Comparison of ENCODE assay signal across 9 mouse cellular contexts in genomic region chr8:71561401-71561800, GRCm38 (mm10). TPM values are rescaled to one million over a fixed set of nuclear protein-coding genes. Genes with fewer than 3 reads are reported as not detected.
DNase-seq lines count a peak whose midpoint lies in the region; ATAC-seq and TF ChIP-seq lines count a peak whose summit lies in the region.
"Had no signal": no experiment of that assay in that cellular context is flagged by ENCODE, and none has a peak within 500 bp of the region (broad histone marks: within the 10 kb centered on the region; RNA-seq: fewer than 3 reads in every experiment).

No protein-coding gene starts in this region.

- H3K4me2 ChIP-seq in embryonic facial prominence, embryonic 14.5 days (ENCODE audit: low read depth, low read length) = no peak overlapping the region
- no peak overlapping the region for H3K4me2 ChIP-seq in lung, embryonic 16.5 days (ENCODE audit: low read depth, low read length)
- H3K4me2 ChIP-seq: liver, embryonic 15.5 days had no signal

- no peak overlapping the region for H3K27ac ChIP-seq in embryonic facial prominence, embryonic 14.5 days (replicated peaks; ENCODE audit: low read depth, low read length)
- no peak overlapping the region for H3K27ac ChIP-seq in lung, embryonic 16.5 days (ENCODE audit: low read length)
- H3K27ac ChIP-seq in spleen, adult 2 months (ENCODE audit: insufficient read depth, low read length) = no peak overlapping the region
- H3K27ac ChIP-seq: liver, embryonic 15.5 days had no signal

- intact Hi-C loops in gastrocnemius, postnatal 14 days (cut with DNase I; ENCODE audit: low total_unique reads) = no loop called here

- DNase-seq in gastrocnemius, adult 18-20 months (ENCODE audit: low spot score) = peak; percentile 59
- DNase-seq in gastrocnemius, postnatal 14 days = no peak
- DNase-seq in 3134 (ENCODE audit: extremely low read depth, insufficient read length, low spot score) (peak; percentile 70), WW6 (ENCODE audit: low read depth, low spot score) (peak; percentile 84)
- DNase-seq in embryonic facial prominence, embryonic 14.5 days (ENCODE audit: low spot score) = peak; percentile 72
- DNase-seq in spleen, adult 2 months (ENCODE audit: low read depth in 1 of 2, low spot score in 2 of 2) = peak; percentile 58 to 72

- H3K4me3 ChIP-seq in embryonic facial prominence, embryonic 14.5 days (ENCODE audit: low read depth, low read length) = no peak overlapping the region
- no peak overlapping the region for H3K4me3 ChIP-seq in lung, embryonic 16.5 days (ENCODE audit: low read length)
- no peak overlapping the region for H3K4me3 ChIP-seq in spleen, adult 2 months (ENCODE audit: extremely low read depth, insufficient read depth, insufficient read length)
- H3K4me3 ChIP-seq: liver, embryonic 15.5 days had no signal

- ATAC-seq in embryonic facial prominence, embryonic 14.5 days (ENCODE audit: low read depth) = peak; percentile 41; the same call in 1 of the 2 replicates
- ATAC-seq in inflammation-experienced regulatory T-cells, adult 6 months = peak; percentile 58
- ATAC-seq in lung, embryonic 16.5 days (ENCODE audit: low read depth) = peak; percentile 48

- no peaks in the 10 kb centered on the region for H3K36me3 ChIP-seq in embryonic facial prominence, embryonic 14.5 days (ENCODE audit: control insufficient read depth, insufficient read depth, low read length)
- no peaks in the 10 kb centered on the region for H3K36me3 ChIP-seq in lung, embryonic 16.5 days (ENCODE audit: control insufficient read depth, insufficient read depth, low read length)
- H3K36me3 ChIP-seq in spleen, adult 2 months (ENCODE audit: control insufficient read depth, insufficient read depth, low read length) = no peaks in the 10 kb centered on the region
- H3K36me3 ChIP-seq: liver, embryonic 15.5 days had no signal

- peak; percentile 94; the same call in 1 of the 2 replicates for TF ChIP-seq CTCF in spleen, adult 2 months (IDR thresholded peaks at IDR 0.05; ENCODE audit: extremely low read depth, insufficient read depth, insufficient read length, insufficient replicate concordance)

- no peaks in the 10 kb centered on the region for H3K4me1 ChIP-seq in embryonic facial prominence, embryonic 14.5 days (ENCODE audit: control insufficient read depth, insufficient read depth, low read length)
- H3K4me1 ChIP-seq in lung, embryonic 16.5 days (replicated peaks; ENCODE audit: control insufficient read depth, insufficient read depth, low read length) = peaks cover 7% of the 10 kb centered on the region
- peaks cover 11% of the 10 kb centered on the region for H3K4me1 ChIP-seq in spleen, adult 2 months (ENCODE audit: control insufficient read depth, insufficient read depth, insufficient read length)

- peaks cover 71% of the 10 kb centered on the region for H3K27me3 ChIP-seq in embryonic facial prominence, embryonic 14.5 days (replicated peaks; ENCODE audit: control insufficient read depth, insufficient read depth, low read length)
- peaks cover 47% of the 10 kb centered on the region for H3K27me3 ChIP-seq in lung, embryonic 16.5 days (ENCODE audit: control insufficient read depth, insufficient read depth, low read depth, low read length)
- H3K27me3 ChIP-seq in spleen, adult 2 months (ENCODE audit: control insufficient read depth, insufficient read depth, low read length) = no peaks in the 10 kb centered on the region

- TF ChIP-seq POLR2A in spleen, adult 2 months (IDR thresholded peaks at IDR 0.05; ENCODE audit: low read depth, low read length) = no peak

- H3K9me3 ChIP-seq in embryonic facial prominence, embryonic 14.5 days (ENCODE audit: control insufficient read depth, low read length) = no peaks in the 10 kb centered on the region
- H3K9me3 ChIP-seq in lung, embryonic 16.5 days (ENCODE audit: control insufficient read depth, low read length) = 0 out of 2 replicates have a peak, but pooled peaks cover 2% of the 10 kb centered on the region
- H3K9me3 ChIP-seq: liver, embryonic 15.5 days had no signal

- no peak overlapping the region for H3K9ac ChIP-seq in embryonic facial prominence, embryonic 14.5 days (ENCODE audit: low read depth, low read length)
- no peak overlapping the region for H3K9ac ChIP-seq in lung, embryonic 16.5 days (ENCODE audit: low read length)
- H3K9ac ChIP-seq: liver, embryonic 15.5 days had no signal

- WGBS in embryonic facial prominence, embryonic 14.5 days = 3% methylated on average over 15 of the region's 15 CpGs
- 3% methylated on average over 15 of the region's 15 CpGs for WGBS in lung, embryonic 16.5 days
- WGBS in spleen, adult 2 months = 5% methylated on average over 15 of the region's 15 CpGs

RNA-seq across cellular contexts. Expression of gene Tmem221, which starts 2.7 kb away (rescaled TPM):
- not detected for total RNA-seq in gastrocnemius, adult 18-20 months (2021)
- total RNA-seq in gastrocnemius, postnatal 14 days (2021) = under 1 TPM in 1 of 2 experiments, not detected in 1; 0.21 TPM
- 1.1 and 1.4 TPM in 2 replicates for polyA plus RNA-seq in embryonic facial prominence, embryonic 14.5 days (2014; fragmentation: Nextera tagmentation; extraction: Ambion mirVana)
- 1 to 10 TPM in 1 of 3 experiments, under 1 TPM in 1, not detected in 1; 0.97 to 2.1 TPM for polyA plus RNA-seq in inflammation-experienced regulatory T-cells, adult 6 months (2017; shearing (Covaris generic))
- 4.4 and 4.5 TPM in 2 replicates for polyA plus RNA-seq in lung, embryonic 16.5 days (2015; fragmentation: Nextera tagmentation; extraction: Ambion mirVana)
- 8.5 and 8.9 TPM in 2 replicates for polyA plus RNA-seq in spleen, adult 2 months (2012; rRNA removed)

RNA-seq across cellular contexts. Expression of gene Nxnl1, which starts 5.0 kb away (rescaled TPM):
- not detected for total RNA-seq in gastrocnemius, adult 18-20 months (2021)
- total RNA-seq in gastrocnemius, postnatal 14 days (2021) = under 1 TPM in 1 of 2 experiments, not detected in 1; 0.18 TPM
- polyA plus RNA-seq in embryonic facial prominence, embryonic 14.5 days (2014; fragmentation: Nextera tagmentation; extraction: Ambion mirVana) = 0.07 TPM in 1 of 2 replicates, not detected in the other
- polyA plus RNA-seq in inflammation-experienced regulatory T-cells, adult 6 months (2017; shearing (Covaris generic)) = under 1 TPM in 1 of 3 experiments, not detected in 2; 0.13 TPM
- 0.10 TPM in 1 of 2 replicates, not detected in the other for polyA plus RNA-seq in lung, embryonic 16.5 days (2015; fragmentation: Nextera tagmentation; extraction: Ambion mirVana)
- not detected in 2 replicates for polyA plus RNA-seq in spleen, adult 2 months (2012; rRNA removed)
- polyA plus RNA-seq: liver, embryonic 15.5 days had no signal

RNA-seq across cellular contexts. Expression of gene Slc27a1, which starts 7.3 kb away (rescaled TPM):
- 10 to 100 TPM; 78.7 to 93.8 TPM for total RNA-seq in gastrocnemius, adult 18-20 months (2021)
- 10 to 100 TPM; 29.9 to 50.8 TPM for total RNA-seq in gastrocnemius, postnatal 14 days (2021)
- polyA plus RNA-seq in embryonic facial prominence, embryonic 14.5 days (2014; fragmentation: Nextera tagmentation; extraction: Ambion mirVana) = 15.5 and 20.4 TPM in 2 replicates
- polyA plus RNA-seq in inflammation-experienced regulatory T-cells, adult 6 months (2017; shearing (Covaris generic)) = 1 to 10 TPM; 4.5 to 8.6 (median 5.8) TPM
- 38.4 and 39.5 TPM in 2 replicates for polyA plus RNA-seq in lung, embryonic 16.5 days (2015; fragmentation: Nextera tagmentation; extraction: Ambion mirVana)
- polyA plus RNA-seq in spleen, adult 2 months (2012; rRNA removed) = 38.2 and 47.0 TPM in 2 replicates

RNA-seq across cellular contexts. Expression of gene Mvb12a, which starts 18.7 kb away (rescaled TPM):
- 10 to 100 TPM; 22.5 to 24.8 TPM for total RNA-seq in gastrocnemius, adult 18-20 months (2021)
- total RNA-seq in gastrocnemius, postnatal 14 days (2021) = 10 to 100 TPM; 20.4 to 20.6 TPM
- 85.4 and 95.3 TPM in 2 replicates for polyA plus RNA-seq in embryonic facial prominence, embryonic 14.5 days (2014; fragmentation: Nextera tagmentation; extraction: Ambion mirVana)
- 10 to 100 TPM; 38.1 to 75.7 (median 43.5) TPM for polyA plus RNA-seq in inflammation-experienced regulatory T-cells, adult 6 months (2017; shearing (Covaris generic))
- 96.3 and 99.5 TPM in 2 replicates for polyA plus RNA-seq in lung, embryonic 16.5 days (2015; fragmentation: Nextera tagmentation; extraction: Ambion mirVana)
- 89.9 and 119 TPM in 2 replicates for polyA plus RNA-seq in spleen, adult 2 months (2012; rRNA removed)

RNA-seq across cellular contexts. Expression of gene Bst2, which starts 24.1 kb away (rescaled TPM):
- 1 to 10 TPM; 5.9 to 8.2 TPM for total RNA-seq in gastrocnemius, adult 18-20 months (2021)
- total RNA-seq in gastrocnemius, postnatal 14 days (2021) = 1 to 10 TPM; 8.6 to 9.3 TPM
- polyA plus RNA-seq in embryonic facial prominence, embryonic 14.5 days (2014; fragmentation: Nextera tagmentation; extraction: Ambion mirVana) = 16.0 and 16.2 TPM in 2 replicates
- 10 to 100 TPM; 52.2 to 66.6 (median 61.8) TPM for polyA plus RNA-seq in inflammation-experienced regulatory T-cells, adult 6 months (2017; shearing (Covaris generic))
- polyA plus RNA-seq in lung, embryonic 16.5 days (2015; fragmentation: Nextera tagmentation; extraction: Ambion mirVana) = 50.4 and 51.1 TPM in 2 replicates
- polyA plus RNA-seq in spleen, adult 2 months (2012; rRNA removed) = 371 and 457 TPM in 2 replicates
